Mouse (Mus musculus): ENCODE measurements around the gene Plxna4. TPM values are rescaled to one million over a fixed set of nuclear protein-coding genes. Genes with fewer than 3 reads are reported as not detected.

Plxna4 gene
- 9.6 and 10.6 TPM in 2 replicates for polyA plus RNA-seq (2014; fragmentation: Nextera tagmentation; extraction: Ambion mirVana)

- 1% methylated on average over 18 of the region's 55 CpGs for WGBS
- no peaks in the 10 kb centered on the region for H3K9me3 ChIP-seq (ENCODE audit: control insufficient read depth, low read length)
- ATAC-seq (ENCODE audit: insufficient number of reproducible peaks, insufficient read depth, low FRiP score, low read depth), result peak; percentile 50; the same call in 1 of the 2 replicates
- H3K4me3 ChIP-seq (ENCODE audit: control insufficient read depth in 1 of 2, insufficient read depth in 1 of 2, low read depth in 1 of 2, low read length in 2 of 2), result peak within 1 kb of the TSS; percentile 58 to 88
- H3K9ac ChIP-seq (ENCODE audit: low read length), result peak within 1 kb of the TSS; percentile 90
- no peaks in the 10 kb centered on the region for H3K36me3 ChIP-seq (ENCODE audit: control insufficient read depth, insufficient read depth, low read length)
- peak within 1 kb of the TSS; percentile 93 for H3K4me2 ChIP-seq (ENCODE audit: low read length)
- peak within 1 kb of the TSS; percentile 36 to 85 for H3K27ac ChIP-seq (replicated peaks in 1 of 2; ENCODE audit: control insufficient read depth in 1 of 2, insufficient read depth in 1 of 2, low read depth in 2 of 2, low read length in 2 of 2)
- peaks cover 23 to 31% of the 10 kb centered on the region in 2 experiments for H3K4me1 ChIP-seq (ENCODE audit: control insufficient read depth in 2 of 2, insufficient read depth in 2 of 2, low read length in 2 of 2)
- H3K27me3 ChIP-seq (ENCODE audit: control insufficient read depth, insufficient read depth, low read length), result peaks cover 15% of the 10 kb centered on the region
These were observed at the start of gene Plxna4 for GRCm38 (mm10) chr6:32588056-32588671. Gene Plxna4 (minus strand): TSS chr6:32588192.

DNA sequence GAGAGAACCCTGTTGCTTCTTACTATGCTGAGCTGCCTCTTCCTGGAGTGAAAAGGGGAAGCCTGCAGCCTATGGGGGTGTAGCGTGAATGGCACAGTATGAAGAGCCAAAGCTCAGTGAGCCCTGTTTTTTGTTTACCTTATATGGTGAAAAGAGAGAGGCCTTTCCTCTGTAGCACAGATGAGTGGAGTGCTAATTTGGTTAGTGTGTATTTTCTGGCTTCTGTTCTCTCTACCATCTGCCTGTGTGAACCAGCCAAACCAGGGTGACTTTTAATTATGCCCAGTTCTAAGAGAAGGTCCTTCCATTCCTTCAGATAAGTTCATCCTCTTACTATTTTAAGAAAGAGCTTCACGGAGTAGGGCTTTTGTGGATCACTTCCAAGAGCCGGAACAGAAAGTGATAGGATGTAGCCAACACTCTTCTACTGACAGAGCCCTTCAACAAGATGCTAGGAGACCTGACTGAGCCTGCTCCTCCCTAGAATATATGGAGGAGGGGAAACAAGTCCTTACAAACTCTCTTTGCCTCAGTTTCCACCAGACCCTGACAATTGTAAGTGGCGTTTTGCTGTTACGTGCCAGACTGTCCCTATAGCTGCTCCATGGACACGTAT, 49.7 kb upstream of the Plxna4 start:
- Histone ChIP-seq H3K36me3 (ENCODE audit: control insufficient read depth, insufficient read depth, low read length) (no peaks in the 10 kb centered on the region), H3K9ac (ENCODE audit: low read length) (no peak overlapping the region), H3K27me3 (ENCODE audit: control insufficient read depth, insufficient read depth, low read length) (no peaks in the 10 kb centered on the region), H3K4me1 (ENCODE audit: control insufficient read depth in 2 of 2, insufficient read depth in 2 of 2, low read length in 2 of 2) (no peaks in the 10 kb centered on the region), H3K27ac (replicated peaks in 1 of 2; ENCODE audit: control insufficient read depth in 1 of 2, insufficient read depth in 1 of 2, low read depth in 2 of 2, low read length in 2 of 2) (peak overlapping the region in 1 of 2 experiments; percentile 41; a peak in 1 of 4 replicates), H3K4me2 (ENCODE audit: low read length) (no peak overlapping the region), H3K4me3 (ENCODE audit: control insufficient read depth in 1 of 2, insufficient read depth in 1 of 2, low read depth in 1 of 2, low read length in 2 of 2) (no peak overlapping the region), H3K9me3 (ENCODE audit: control insufficient read depth, low read length) (no peaks in the 10 kb centered on the region)
- no peak for ATAC-seq (ENCODE audit: insufficient number of reproducible peaks, insufficient read depth, low FRiP score, low read depth)
- 58% methylated on average over 6 of the region's 6 CpGs for WGBS

- H3K36me3 ChIP-seq (ENCODE audit: control insufficient read depth, insufficient read depth, low read length), result no peaks in the 10 kb centered on the region
- no peaks in the 10 kb centered on the region for H3K9me3 ChIP-seq (ENCODE audit: control insufficient read depth, low read length)
- H3K27me3 ChIP-seq (ENCODE audit: control insufficient read depth, insufficient read depth, low read length), result no peaks in the 10 kb centered on the region
- H3K4me3 ChIP-seq (ENCODE audit: control insufficient read depth in 1 of 2, insufficient read depth in 1 of 2, low read depth in 1 of 2, low read length in 2 of 2), result no peak overlapping the region
- no peak for ATAC-seq (ENCODE audit: insufficient number of reproducible peaks, insufficient read depth, low FRiP score, low read depth)
- H3K4me1 ChIP-seq (ENCODE audit: control insufficient read depth in 2 of 2, insufficient read depth in 2 of 2, low read length in 2 of 2), result no peaks in the 10 kb centered on the region
- H3K4me2 ChIP-seq (ENCODE audit: low read length), result no peak overlapping the region
- H3K27ac ChIP-seq (replicated peaks in 1 of 2; ENCODE audit: control insufficient read depth in 1 of 2, insufficient read depth in 1 of 2, low read depth in 2 of 2, low read length in 2 of 2), result no peak overlapping the region
- H3K9ac ChIP-seq (ENCODE audit: low read length), result no peak overlapping the region
These were observed 22.7 kb upstream of the Plxna4 start for GRCm38 (mm10) chr6:32610712-32611111.

GRCm38 (mm10) chr6:32606787-32607186, 18.8 kb upstream of the Plxna4 start:
- Histone ChIP-seq H3K27me3 (ENCODE audit: control insufficient read depth, insufficient read depth, low read length) (no peaks in the 10 kb centered on the region), H3K4me1 (ENCODE audit: control insufficient read depth in 2 of 2, insufficient read depth in 2 of 2, low read length in 2 of 2) (no peaks in the 10 kb centered on the region), H3K9me3 (ENCODE audit: control insufficient read depth, low read length) (no peaks in the 10 kb centered on the region), H3K36me3 (ENCODE audit: control insufficient read depth, insufficient read depth, low read length) (no peaks in the 10 kb centered on the region), H3K4me2 (ENCODE audit: low read length) (no peak overlapping the region), H3K9ac (ENCODE audit: low read length) (no peak overlapping the region), H3K27ac (replicated peaks in 1 of 2; ENCODE audit: control insufficient read depth in 1 of 2, insufficient read depth in 1 of 2, low read depth in 2 of 2, low read length in 2 of 2) (no peak overlapping the region), H3K4me3 (ENCODE audit: control insufficient read depth in 1 of 2, insufficient read depth in 1 of 2, low read depth in 1 of 2, low read length in 2 of 2) (no peak overlapping the region)
- 60% methylated on average over 3 of the region's 3 CpGs for WGBS
- no peak for ATAC-seq (ENCODE audit: insufficient number of reproducible peaks, insufficient read depth, low FRiP score, low read depth)

DNA sequence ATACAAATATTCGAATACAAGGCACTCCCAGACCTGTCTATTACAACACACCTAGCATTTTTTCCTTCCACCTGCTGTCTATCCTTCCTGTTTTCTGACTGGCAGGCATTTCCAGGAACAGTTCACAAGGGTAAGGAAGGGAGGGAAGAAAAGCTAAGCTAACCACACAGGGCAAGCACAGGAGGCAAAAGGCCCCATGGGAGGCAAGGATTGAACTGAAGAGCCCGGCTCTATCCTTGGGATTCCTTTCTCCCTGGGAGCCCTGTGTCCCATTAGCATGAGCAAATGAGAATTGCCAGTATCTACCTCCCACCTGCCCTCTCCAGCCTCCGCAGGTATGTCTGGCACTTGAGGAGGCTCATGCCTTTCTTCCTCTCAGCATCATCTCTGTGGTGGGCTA, 17.6 kb upstream of the Plxna4 start:
- Histone ChIP-seq H3K9ac (ENCODE audit: low read length) (no peak overlapping the region), H3K4me1 (ENCODE audit: control insufficient read depth in 2 of 2, insufficient read depth in 2 of 2, low read length in 2 of 2) (no peaks in the 10 kb centered on the region), H3K4me3 (ENCODE audit: control insufficient read depth in 1 of 2, insufficient read depth in 1 of 2, low read depth in 1 of 2, low read length in 2 of 2) (no peak overlapping the region), H3K4me2 (ENCODE audit: low read length) (no peak overlapping the region), H3K27me3 (ENCODE audit: control insufficient read depth, insufficient read depth, low read length) (no peaks in the 10 kb centered on the region), H3K9me3 (ENCODE audit: control insufficient read depth, low read length) (no peaks in the 10 kb centered on the region), H3K36me3 (ENCODE audit: control insufficient read depth, insufficient read depth, low read length) (no peaks in the 10 kb centered on the region), H3K27ac (replicated peaks in 1 of 2; ENCODE audit: control insufficient read depth in 1 of 2, insufficient read depth in 1 of 2, low read depth in 2 of 2, low read length in 2 of 2) (no peak overlapping the region)
- no peak for ATAC-seq (ENCODE audit: insufficient number of reproducible peaks, insufficient read depth, low FRiP score, low read depth)
- WGBS, result 27% methylated on average over 3 of the region's 3 CpGs

DNA sequence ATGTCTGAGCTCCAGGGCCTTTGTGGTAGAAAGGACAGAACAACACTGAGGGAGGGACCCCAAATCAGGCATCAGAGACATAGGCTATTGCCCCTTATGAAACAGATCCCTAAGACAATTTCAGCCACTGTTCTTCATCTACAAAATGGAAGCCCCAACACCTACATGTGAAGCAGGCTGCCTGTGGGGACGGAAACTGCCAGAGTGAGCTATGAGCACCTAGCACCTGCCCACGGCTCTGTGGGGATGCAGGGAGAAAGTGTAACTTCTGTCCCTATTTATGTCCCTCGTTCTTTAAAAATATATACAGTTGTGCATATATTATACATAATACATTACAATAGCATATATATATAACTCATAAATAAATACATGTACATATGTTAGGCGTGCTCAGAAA, 16.9 kb upstream of the Plxna4 start:
- H3K4me3 ChIP-seq (ENCODE audit: control insufficient read depth in 1 of 2, insufficient read depth in 1 of 2, low read depth in 1 of 2, low read length in 2 of 2), result no peak overlapping the region
- ATAC-seq (ENCODE audit: insufficient number of reproducible peaks, insufficient read depth, low FRiP score, low read depth), result no peak
- H3K4me2 ChIP-seq (ENCODE audit: low read length), result no peak overlapping the region
- 82% methylated on average over 4 of the region's 4 CpGs for WGBS
- H3K4me1 ChIP-seq (ENCODE audit: control insufficient read depth in 2 of 2, insufficient read depth in 2 of 2, low read length in 2 of 2), result no peaks in the 10 kb centered on the region
- no peaks in the 10 kb centered on the region for H3K36me3 ChIP-seq (ENCODE audit: control insufficient read depth, insufficient read depth, low read length)
- no peaks in the 10 kb centered on the region for H3K27me3 ChIP-seq (ENCODE audit: control insufficient read depth, insufficient read depth, low read length)
- H3K9me3 ChIP-seq (ENCODE audit: control insufficient read depth, low read length), result no peaks in the 10 kb centered on the region
- H3K9ac ChIP-seq (ENCODE audit: low read length), result no peak overlapping the region
- no peak overlapping the region for H3K27ac ChIP-seq (replicated peaks in 1 of 2; ENCODE audit: control insufficient read depth in 1 of 2, insufficient read depth in 1 of 2, low read depth in 2 of 2, low read length in 2 of 2)

DNA sequence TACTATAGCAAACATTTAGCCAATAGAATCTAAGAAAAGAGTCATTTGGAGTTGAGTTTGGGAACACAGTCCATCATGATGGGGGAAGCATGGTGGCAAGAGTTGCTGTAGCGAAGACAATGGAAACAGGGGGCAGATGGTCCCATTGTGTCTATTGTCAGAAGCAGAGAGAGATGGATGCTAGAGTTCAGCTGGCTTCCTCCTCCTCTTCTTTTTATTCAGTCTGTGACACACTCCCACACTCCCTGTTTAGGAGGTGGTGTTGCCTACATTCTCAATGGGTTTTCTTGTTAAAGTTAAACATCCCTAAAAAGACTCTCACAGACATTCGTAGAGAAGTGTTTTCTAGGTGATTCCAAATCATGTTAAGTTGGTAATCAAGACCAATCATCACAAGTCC, 14.1 kb upstream of the Plxna4 start:
- Histone ChIP-seq H3K4me1 (ENCODE audit: control insufficient read depth in 2 of 2, insufficient read depth in 2 of 2, low read length in 2 of 2) (no peaks in the 10 kb centered on the region), H3K4me3 (ENCODE audit: control insufficient read depth in 1 of 2, insufficient read depth in 1 of 2, low read depth in 1 of 2, low read length in 2 of 2) (no peak overlapping the region), H3K27ac (replicated peaks in 1 of 2; ENCODE audit: control insufficient read depth in 1 of 2, insufficient read depth in 1 of 2, low read depth in 2 of 2, low read length in 2 of 2) (no peak overlapping the region), H3K9ac (ENCODE audit: low read length) (no peak overlapping the region), H3K9me3 (ENCODE audit: control insufficient read depth, low read length) (no peaks in the 10 kb centered on the region), H3K36me3 (ENCODE audit: control insufficient read depth, insufficient read depth, low read length) (no peaks in the 10 kb centered on the region), H3K4me2 (ENCODE audit: low read length) (no peak overlapping the region), H3K27me3 (ENCODE audit: control insufficient read depth, insufficient read depth, low read length) (no peaks in the 10 kb centered on the region)
- 81% methylated on average over 2 of the region's 2 CpGs for whole genome bisulfite sequencing
- ATAC-seq (ENCODE audit: insufficient number of reproducible peaks, insufficient read depth, low FRiP score, low read depth), result no peak

GRCm38 (mm10) chr6:32601306-32601705, 13.3 kb upstream of the Plxna4 start:
- no peak for ATAC-seq (ENCODE audit: insufficient number of reproducible peaks, insufficient read depth, low FRiP score, low read depth)
- H3K4me3 ChIP-seq (ENCODE audit: control insufficient read depth in 1 of 2, insufficient read depth in 1 of 2, low read depth in 1 of 2, low read length in 2 of 2), result no peak overlapping the region
- no peaks in the 10 kb centered on the region for H3K27me3 ChIP-seq (ENCODE audit: control insufficient read depth, insufficient read depth, low read length)
- no peak overlapping the region for H3K9ac ChIP-seq (ENCODE audit: low read length)
- WGBS, result 58% methylated on average over 2 of the region's 2 CpGs
- no peak overlapping the region for H3K4me2 ChIP-seq (ENCODE audit: low read length)
- H3K27ac ChIP-seq (replicated peaks in 1 of 2; ENCODE audit: control insufficient read depth in 1 of 2, insufficient read depth in 1 of 2, low read depth in 2 of 2, low read length in 2 of 2), result no peak overlapping the region
- H3K36me3 ChIP-seq (ENCODE audit: control insufficient read depth, insufficient read depth, low read length), result no peaks in the 10 kb centered on the region
- H3K4me1 ChIP-seq (ENCODE audit: control insufficient read depth in 2 of 2, insufficient read depth in 2 of 2, low read length in 2 of 2), result no peaks in the 10 kb centered on the region
- H3K9me3 ChIP-seq (ENCODE audit: control insufficient read depth, low read length), result no peaks in the 10 kb centered on the region
